Mouse (Mus musculus): ENCODE data around the gene Sh3rf1.
"Not testable (repeated sequence)": the region's sequence is repeated elsewhere in the genome, so short reads cannot be mapped to it uniquely, and the experiment has no call there.

The Sh3rf1 gene

DNA sequence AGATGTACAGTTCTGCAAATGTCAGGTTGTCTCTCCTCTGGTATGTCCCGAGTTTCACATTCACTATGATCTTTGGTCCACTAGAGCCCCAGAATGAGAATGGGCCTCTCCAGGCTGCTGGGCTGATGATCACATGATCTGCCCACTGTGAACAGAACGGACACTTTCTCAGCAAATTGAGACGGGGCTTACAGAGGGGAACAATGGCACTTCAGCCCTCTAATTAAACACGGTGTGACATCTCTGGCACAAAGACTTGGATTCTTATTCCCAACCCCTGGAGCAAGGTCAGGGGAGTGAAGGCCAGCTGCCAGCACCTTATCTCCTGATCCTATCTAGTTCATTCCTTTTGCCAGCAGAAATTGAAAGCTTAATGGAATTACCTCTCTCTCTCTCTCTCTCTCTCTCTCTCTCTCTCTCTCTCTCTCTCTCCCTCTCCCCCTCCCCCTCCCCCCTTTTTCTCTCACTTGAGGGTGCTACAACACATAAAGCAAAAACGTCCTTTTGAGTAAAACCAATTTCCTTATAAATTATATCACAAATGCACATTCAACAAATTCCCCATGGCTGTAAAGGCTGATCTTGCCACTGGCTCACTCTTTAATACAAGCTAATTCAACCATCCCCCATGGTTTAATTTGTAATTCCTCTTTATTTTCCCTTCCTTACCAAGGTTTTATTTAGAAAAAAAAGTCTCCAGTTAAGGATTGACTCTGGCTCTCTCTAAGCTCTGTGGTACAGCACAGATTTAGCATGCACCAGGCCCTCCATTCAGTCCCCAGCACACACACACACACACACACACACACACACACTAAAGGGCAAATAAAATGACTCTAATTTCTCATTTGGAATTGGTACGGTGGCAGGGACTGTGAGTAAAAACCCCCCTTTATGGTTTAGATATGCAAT lies 179.8 kb downstream of the Sh3rf1 start:
- peak; percentile 58 to 79 for DNase-seq (ENCODE audit: inconsistent age in 2 of 2, low spot score in 1 of 2)

DNA sequence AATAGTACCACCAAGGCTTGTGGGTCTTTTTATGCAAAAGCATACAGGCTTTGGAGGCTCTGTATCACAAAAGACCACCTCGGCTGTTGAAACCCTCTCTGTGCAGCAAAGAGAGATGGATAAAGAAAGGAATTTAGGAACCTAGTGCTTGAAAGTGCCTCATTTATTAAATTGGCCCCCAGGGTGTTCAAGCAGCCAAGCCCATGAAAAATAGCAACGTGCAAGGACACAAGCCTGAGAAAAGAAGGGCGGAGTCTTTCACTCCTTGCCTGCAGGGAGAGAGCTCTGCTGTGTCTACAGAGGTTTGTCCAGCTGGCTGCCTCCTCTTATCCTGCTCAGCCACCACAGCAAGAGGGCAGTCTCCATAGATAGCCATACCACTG lies 180.5 kb downstream of the Sh3rf1 start:
- DNase-seq (ENCODE audit: inconsistent age in 2 of 2, low spot score in 1 of 2) = peak in 1 of 2 experiments; percentile 51

DNA sequence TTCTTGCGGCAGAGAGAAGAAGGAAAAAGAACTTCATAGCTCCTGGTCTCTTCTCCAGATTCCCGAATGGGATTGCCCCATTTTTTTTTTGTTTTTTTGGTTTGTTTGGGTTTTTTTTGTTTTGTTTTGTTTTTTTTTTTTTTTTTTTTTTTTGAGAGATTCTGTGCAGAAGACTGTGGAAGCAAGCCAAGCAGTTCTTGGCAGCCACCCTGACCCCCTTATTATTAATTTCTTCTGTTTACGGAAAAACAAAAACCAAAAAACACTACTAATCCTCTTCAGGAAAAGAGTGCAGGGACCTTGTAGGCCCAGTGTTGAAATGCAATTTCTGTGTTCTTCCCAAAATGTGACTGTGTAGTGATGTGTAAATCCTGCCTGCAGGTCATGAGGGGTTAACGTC lies 185.4 kb downstream of the Sh3rf1 start:
- DNase-seq (ENCODE audit: inconsistent age in 2 of 2, low spot score in 1 of 2) = no peak

DNA sequence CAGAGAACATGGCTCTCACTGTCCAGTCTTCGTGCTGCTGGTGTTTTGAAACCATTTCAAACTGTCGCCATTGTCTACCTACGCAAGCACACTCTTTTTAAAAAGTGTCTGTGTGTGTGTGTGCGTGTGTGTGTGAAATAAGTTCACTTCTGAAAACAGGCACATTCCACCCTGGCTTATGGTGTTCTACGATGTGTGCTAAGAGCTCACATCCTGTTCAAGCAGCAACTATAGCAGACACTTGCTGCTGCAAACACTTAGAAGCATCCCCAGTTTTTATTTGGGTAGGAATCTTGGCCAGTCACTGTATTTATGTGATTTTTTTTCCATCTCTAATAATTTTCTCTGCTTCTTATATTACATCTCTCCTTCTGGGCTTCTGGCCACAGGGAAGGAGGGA lies 186.0 kb downstream of the Sh3rf1 start:
- DNase-seq (ENCODE audit: inconsistent age in 2 of 2, low spot score in 1 of 2) = not testable (repeated sequence)

DNA sequence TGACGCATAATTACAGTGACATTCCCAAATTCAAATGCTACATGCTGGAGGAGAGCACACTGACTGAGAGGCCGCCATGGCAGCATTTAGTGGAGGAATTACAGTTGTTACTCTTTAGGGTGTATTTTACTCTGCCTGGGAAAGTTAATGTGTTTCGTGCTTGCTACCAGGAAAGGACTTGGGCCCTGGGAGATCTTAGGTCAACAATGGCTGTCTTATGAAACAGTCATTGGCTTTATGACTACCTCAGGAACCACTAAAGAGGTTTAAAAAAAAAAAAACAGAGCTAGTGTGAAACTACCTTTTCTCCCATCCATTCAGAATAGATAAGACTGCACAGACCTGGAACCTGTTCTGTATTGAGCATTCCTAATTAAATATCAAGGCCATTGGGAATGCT lies 195.8 kb downstream of the Sh3rf1 start:
- DNase-seq (ENCODE audit: inconsistent age in 2 of 2, low spot score in 1 of 2) = no peak

DNA sequence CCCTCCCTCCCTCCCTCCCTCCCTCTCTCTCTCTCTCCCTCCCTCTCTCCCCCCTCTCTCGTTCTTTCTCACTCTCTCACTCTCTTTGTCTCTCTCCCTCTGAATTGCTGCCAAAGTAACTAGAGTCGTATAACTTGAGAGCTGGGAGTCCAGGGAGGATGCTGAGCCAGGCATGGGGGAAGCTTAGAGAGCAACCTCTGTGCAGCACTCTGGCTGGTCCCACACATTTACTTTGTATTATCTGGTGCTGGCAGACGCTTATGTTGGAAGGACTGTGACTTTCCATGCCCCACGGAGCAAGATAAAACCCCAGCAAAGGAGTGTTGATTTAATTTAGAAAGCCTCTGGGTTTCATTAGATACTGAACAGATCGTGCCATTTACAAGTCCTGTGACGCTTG lies 196.5 kb downstream of the Sh3rf1 start:
- peak; percentile 19 to 43 for DNase-seq (ENCODE audit: inconsistent age in 2 of 2, low spot score in 1 of 2)

DNA sequence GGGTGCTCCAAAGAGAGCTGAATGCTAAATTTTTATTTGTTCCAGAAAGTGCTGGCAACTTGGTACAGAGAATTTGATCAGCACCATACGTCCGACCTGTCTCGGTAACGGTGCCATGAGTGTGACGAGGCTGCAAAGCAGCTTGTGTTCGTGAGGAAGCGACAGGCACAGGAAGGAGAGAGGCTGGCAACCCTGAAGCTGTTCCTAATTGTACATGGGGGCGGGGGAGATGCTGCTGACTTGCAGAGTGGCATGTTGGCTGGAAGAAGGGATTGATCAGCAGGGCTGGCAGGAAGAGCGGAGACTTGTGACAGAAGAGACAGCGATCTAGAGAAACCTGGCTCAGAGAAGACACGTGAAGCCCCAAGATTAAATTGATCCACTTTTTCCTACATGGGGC lies 197.9 kb downstream of the Sh3rf1 start:
- DNase-seq (ENCODE audit: inconsistent age in 2 of 2, low spot score in 1 of 2) = no peak

DNA sequence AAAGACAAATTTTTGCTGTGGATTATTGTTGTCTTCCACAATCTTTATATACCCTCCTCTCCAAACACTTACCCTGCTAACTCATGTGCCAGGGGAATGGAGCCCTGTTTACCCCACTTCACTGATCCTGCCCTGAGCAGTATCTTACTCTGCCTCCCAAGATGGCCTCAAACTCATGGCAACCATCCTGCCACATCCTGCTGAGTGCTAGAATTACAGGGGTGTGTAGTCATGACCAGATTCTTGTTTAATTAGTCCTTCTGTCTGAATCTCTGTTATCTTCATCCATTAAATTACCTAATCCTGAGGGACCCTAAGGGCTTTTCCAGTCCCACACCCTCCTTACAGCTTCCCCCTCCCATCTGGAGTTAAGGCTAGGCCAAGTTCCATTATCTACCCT lies 201.5 kb downstream of the Sh3rf1 start:
- DNase-seq (ENCODE audit: inconsistent age in 2 of 2, low spot score in 1 of 2) = no peak

DNA sequence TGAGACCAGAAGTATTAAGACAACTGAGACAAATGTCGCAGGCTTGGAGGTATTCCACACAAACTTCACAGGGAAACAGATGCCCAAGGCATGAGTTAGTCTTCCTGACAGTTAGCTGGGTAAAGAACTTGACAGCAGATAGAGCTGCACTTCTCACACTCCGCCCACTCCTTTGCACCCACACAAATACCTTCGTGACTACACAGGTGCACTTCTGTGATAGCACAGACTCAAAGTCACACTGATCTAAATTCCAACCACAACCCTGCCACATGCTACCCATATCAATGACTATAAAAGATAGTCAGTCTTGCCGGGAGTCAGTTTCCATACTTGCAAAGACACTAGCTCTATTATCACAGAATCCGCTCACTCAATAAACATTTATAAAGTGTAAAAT lies 202.4 kb downstream of the Sh3rf1 start:
- DNase-seq (ENCODE audit: inconsistent age in 2 of 2, low spot score in 1 of 2) = no peak

DNA sequence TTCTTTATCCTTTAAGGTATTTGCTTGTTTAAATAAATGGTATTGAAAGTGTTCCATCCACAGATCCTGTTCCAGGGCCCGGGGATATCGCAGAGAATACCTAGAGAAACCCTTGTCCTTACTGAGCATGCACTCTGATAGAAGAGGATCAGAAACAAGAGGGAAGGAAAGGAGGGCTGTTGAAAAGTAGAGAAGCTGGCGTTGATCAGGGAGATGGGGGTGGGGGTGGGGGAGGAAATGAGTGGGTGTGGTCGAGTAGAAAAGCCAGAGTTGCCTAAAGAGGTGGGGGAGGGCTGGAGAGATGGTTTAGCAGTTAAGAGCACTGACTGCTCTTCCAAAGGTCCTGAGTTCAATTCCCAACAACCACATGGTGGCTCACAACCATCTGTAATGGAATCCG lies 203.0 kb downstream of the Sh3rf1 start:
- no peak for DNase-seq (ENCODE audit: inconsistent age in 2 of 2, low spot score in 1 of 2)

DNA sequence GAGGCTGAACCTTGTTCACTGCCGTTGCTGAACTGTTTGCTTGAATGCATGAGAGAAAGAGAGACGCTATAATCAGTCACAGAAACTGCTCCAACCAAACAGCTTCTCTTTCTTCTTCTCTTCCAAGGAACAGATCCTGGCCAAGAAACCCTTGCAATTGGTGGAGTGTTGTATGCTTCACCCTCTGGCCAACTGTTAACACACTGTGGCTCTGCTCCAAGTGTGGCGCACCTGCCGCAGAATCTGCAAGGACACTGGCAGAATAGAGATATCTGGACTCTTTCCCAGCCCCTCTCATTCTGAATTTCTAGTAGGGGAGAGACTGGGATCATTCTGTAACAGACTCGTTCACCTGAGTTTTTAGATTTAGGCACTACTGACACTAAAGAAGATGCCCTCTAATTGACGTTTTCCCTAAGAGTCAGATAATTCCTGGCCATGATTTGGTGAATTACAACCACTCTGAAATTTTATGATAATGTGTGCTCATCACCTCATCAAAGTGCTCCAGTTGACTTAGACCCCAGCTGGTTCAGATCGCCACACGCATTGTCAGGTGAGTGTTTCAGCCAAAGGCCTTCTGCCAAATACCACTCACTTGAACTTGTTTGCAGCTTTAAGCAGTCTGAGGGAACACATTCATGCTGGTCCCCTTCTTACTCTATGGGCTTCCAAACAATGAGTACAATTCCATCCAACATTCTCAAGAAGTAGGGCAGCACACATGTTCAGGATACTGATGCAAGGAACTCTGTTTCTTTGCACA lies 204.4 kb downstream of the Sh3rf1 start:
- no peak for DNase-seq (ENCODE audit: inconsistent age in 2 of 2, low spot score in 1 of 2)

DNA sequence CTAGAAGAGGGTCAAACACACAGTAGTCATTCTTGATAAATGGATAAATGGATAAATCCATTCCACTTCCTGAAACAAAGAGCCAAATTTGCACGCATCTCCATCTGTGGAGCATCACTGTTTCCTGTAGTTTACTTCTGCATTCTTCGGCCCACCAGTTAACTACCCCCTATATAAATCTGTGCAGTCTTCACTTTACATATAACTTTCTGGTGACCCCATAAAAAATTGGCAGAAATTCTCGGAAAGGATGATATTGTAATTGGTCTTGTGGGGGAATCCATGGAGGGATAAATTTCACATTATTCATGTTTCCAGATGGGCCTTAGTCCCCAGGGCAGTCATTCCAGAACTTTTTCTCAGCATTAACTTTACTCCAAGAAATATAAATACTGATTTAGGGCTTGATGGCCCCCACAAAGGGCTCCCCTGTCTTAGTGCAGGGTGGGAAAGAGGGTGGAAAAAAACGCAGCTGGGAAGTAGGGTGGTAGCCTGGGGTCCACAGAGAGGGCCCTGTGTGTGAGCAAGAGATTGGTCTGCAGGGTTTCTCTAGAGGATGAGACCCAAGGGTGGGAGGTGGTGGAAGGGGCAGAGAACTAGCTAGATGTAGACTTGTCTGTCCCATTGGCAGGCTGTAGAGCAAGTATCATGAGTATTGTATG lies 205.3 kb downstream of the Sh3rf1 start:
- DNase-seq (ENCODE audit: inconsistent age in 2 of 2, low spot score in 1 of 2) = no peak

DNA sequence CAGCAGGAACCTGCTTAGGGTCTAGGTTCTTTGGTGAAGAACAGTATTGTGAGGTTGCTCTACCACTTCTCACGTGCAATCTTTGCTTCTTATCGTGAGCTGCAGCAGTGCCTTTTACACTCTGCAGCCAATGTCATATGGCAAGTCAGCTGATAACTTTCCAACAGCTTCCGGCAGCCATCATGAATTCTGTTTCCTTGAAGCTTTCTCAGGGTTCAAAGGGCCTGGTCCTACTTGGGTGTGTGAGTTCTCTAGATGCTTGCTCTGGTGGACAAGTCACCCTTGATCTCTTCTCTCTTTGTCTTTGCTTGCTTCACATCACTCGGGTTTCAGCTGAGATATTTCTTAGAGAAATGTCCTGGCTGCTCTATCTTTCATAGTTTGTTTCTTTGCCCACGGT lies 211.8 kb downstream of the Sh3rf1 start:
- no peak for DNase-seq (ENCODE audit: inconsistent age in 2 of 2, low spot score in 1 of 2)

DNA sequence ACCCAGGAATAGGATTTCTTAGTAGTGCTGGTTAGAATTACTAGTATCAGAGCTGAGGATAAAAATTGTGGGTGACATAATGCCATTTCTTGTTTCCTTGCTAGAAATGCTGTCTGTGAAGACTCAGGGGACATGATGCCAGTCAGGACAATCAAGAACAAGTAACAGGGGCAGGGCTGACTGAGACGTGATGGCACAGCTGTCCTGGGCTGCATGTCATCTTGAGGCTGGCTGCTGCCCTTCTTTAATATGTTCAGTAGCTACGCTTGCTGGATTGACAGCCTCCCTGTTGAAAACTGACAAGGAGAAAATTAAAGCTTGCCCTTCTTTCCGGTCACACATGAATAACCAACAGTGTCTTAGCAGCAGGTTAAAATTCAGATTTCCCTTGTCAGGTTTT lies 212.5 kb downstream of the Sh3rf1 start:
- DNase-seq (ENCODE audit: inconsistent age in 2 of 2, low spot score in 1 of 2) = no peak

DNA sequence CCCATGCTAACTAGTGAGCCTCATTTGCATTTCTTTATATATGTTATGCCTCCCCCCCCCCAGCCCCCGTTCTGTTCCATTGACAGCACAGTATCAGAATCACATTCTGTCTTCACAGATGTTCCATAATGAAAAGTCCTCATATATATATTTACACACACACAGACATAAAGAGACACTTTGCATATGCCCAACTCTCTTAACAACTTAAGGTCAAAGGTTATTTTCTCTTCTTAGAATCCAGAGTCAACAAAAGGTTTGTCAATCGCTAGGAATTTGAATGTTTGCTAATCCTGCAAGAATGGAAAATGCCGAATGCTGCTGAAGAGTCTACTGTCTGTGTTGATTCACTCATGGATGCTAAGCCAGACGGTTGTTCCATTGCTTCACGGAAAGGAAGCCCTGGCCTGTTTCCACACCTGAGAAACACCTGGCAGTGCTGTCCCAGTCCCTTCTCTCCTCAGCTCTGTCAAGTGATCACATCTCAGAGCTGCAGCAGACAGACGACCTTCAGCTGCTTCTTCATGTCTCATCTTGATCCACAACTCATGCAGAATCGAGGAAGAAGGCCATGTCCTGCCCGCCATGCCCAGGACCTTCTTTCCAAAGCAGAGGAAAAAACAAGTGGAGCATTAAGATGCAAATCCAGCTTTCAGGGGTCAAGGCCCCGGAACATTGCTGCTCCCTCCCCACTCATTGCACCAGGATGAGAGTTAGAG lies 213.1 kb downstream of the Sh3rf1 start:
- no peak for DNase-seq (ENCODE audit: inconsistent age in 2 of 2, low spot score in 1 of 2)

DNA sequence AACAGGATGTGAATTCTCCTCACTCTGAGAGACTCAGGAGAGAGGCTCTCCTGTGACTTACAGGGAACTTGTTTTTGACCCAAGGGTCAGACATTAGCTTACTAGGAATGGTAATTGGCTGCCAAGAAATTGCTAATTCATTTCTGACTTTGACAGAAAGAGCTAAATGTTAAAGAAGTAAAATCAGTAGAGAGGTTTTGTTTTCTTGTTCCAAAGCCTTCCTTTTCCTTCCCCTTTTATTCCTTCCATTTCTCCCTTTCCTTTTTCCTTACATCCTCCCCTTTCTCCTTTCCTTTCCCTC lies 213.6 kb downstream of the Sh3rf1 start:
- DNase-seq (ENCODE audit: inconsistent age in 2 of 2, low spot score in 1 of 2) = no peak

DNA sequence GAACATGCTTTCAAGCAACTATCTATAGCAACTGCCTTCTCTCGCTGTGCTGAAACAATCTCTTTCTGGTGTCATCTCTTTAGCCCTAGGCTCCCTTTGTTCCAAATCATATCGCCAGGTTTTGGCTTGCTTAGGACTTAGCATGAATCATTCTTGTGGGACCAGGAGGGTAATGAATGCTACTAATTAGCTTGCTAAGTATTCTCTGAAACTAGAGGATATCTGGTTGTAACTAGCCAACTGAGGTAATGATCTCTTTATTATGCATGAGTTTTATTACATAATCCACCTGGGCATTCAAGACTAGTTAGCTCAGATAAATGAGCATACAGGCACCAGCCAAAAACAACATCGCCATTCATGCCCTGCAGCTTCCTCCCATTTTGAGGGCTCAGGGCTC lies 219.3 kb downstream of the Sh3rf1 start:
- no peak for DNase-seq (ENCODE audit: inconsistent age in 2 of 2, low spot score in 1 of 2)

DNA sequence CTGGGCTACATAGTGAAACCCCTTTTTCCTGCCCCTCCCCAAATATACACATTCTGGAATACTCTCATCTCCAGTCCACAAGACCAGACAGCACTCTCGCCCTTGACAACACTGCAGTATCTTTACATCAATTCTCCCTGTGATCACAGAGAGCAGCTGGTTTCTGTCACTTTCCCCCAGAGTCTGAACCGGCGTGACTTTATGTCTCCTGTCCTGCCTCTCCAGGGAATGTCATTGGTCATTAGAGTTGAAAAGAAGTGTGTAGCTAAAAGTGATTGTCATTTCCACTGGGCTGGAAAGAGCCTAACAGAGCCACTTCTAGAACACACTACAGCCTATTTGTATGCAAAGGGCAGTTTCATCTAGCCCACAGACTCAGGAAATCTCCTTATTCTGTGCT lies 220.7 kb downstream of the Sh3rf1 start:
- DNase-seq (ENCODE audit: inconsistent age in 2 of 2, low spot score in 1 of 2) = no peak

All from adrenal gland, adult (tissue).